Mouse (Mus musculus) CH12.LX (cell line): ENCODE data around the gene Opcml. TPM values are rescaled to one million over a fixed set of nuclear protein-coding genes. Genes with fewer than 3 reads are reported as not detected.

Experiments
- DNase-seq: peaks from one replicate; pipeline ENCODE4 v3.0.0-alpha.2; 2013; ENCODE audit errors: extremely low read depth
- H3K27ac ChIP-seq: 2 replicates; pipeline ENCODE4 v1.5.1; 2012; ENCODE audit warnings: low read depth, mild to moderate bottlenecking, control low read depth, moderate library complexity; ENCODE audit not compliant: insufficient read depth
- H3K27me3 ChIP-seq: replicated peaks from 2 replicates; pipeline ENCODE3; 2012; ENCODE audit warnings: inconsistent platforms
- H3K36me3 ChIP-seq, 2 experiments: replicated peaks in 1 of 2; 2 replicates each; pipeline versions ENCODE3 to v1.6.1; 2012; ENCODE audit warnings: inconsistent platforms in 1 of 2, low read length in 1 of 2, mild to moderate bottlenecking in 1 of 2, mixed read lengths in 1 of 2, moderate library complexity in 1 of 2; ENCODE audit not compliant: control insufficient read depth in 1 of 2, insufficient read depth in 1 of 2
- H3K4me1 ChIP-seq, 2 experiments: 2 replicates each; pipeline ENCODE4 v1.6.1; 2012; ENCODE audit warnings: inconsistent platforms in 1 of 2, moderate library complexity in 1 of 2; ENCODE audit not compliant: insufficient read depth in 2 of 2, control insufficient read depth in 1 of 2
- H3K4me2 ChIP-seq: 2 replicates; pipeline ENCODE4 v1.6.1; 2012; ENCODE audit warnings: low read depth, mild to moderate bottlenecking, control low read depth; ENCODE audit not compliant: poor library complexity, insufficient read depth, severe bottlenecking
- H3K4me3 ChIP-seq, 3 experiments: fragments of 150-350 bp in 1 of 3; sonication (generic) in 1 of 3; replicated peaks in 1 of 3; 2 replicates each; pipeline versions ENCODE3 to v1.5.1; 2011 to 2012; ENCODE audit warnings: low read depth in 2 of 3, low read length in 2 of 3, mild to moderate bottlenecking in 2 of 3, moderate library complexity in 2 of 3, control low read depth in 1 of 3, improper control_type of control experiment in 1 of 3, inconsistent platforms in 1 of 3, mixed read lengths in 1 of 3; ENCODE audit not compliant: poor library complexity in 1 of 3
- H3K79me2 ChIP-seq: replicated peaks from 2 replicates; pipeline ENCODE4 v1.6.1; 2012; ENCODE audit warnings: mild to moderate bottlenecking, moderate library complexity; ENCODE audit not compliant: control insufficient read depth, poor library complexity, insufficient read depth, severe bottlenecking; ENCODE audit errors: extremely low read depth
- H3K9ac ChIP-seq: 2 replicates; pipeline ENCODE4 v1.6.1; 2012; ENCODE audit warnings: low read depth, mild to moderate bottlenecking, control low read depth, moderate library complexity; ENCODE audit not compliant: insufficient read depth
- H3K9me3 ChIP-seq: replicated peaks from 2 replicates; pipeline ENCODE3; 2012; ENCODE audit warnings: low read length, inconsistent platforms, mixed read lengths
- BHLHE40 ChIP-seq: IDR thresholded peaks from 2 replicates; pipeline ENCODE4 v1.6.1; 2011; ENCODE audit warnings: mild to moderate bottlenecking, low read depth, low read length, improper control_type of control experiment
- CTCF ChIP-seq, 2 experiments: IDR thresholded peaks in 1 of 2; conservative IDR thresholded peaks in 1 of 2; 2 replicates each; pipeline ENCODE4 v1.5.1; 2011 to 2012; ENCODE audit warnings: low read depth in 2 of 2, low read length in 2 of 2, improper control_type of control experiment in 1 of 2, inconsistent platforms in 1 of 2, mild to moderate bottlenecking in 1 of 2, moderate library complexity in 1 of 2
- E2F4 ChIP-seq: IDR thresholded peaks from 2 replicates; pipeline ENCODE4 v1.6.1; 2011; ENCODE audit warnings: low read depth, low read length, improper control_type of control experiment; ENCODE audit not compliant: insufficient replicate concordance
- ELF1 ChIP-seq: IDR thresholded peaks from 2 replicates; pipeline ENCODE4 v1.6.1; 2014; ENCODE audit warnings: low read depth, mild to moderate bottlenecking, inconsistent platforms, low read length, improper control_type of control experiment
- GABPA ChIP-seq: IDR thresholded peaks from 2 replicates; pipeline ENCODE4 v1.6.1; 2012; ENCODE audit warnings: low read depth, low read length, improper control_type of control experiment, inconsistent platforms; ENCODE audit not compliant: insufficient replicate concordance
- HCFC1 ChIP-seq: IDR thresholded peaks from 2 replicates; pipeline ENCODE4 v1.6.1; 2012; ENCODE audit warnings: low read depth, mild to moderate bottlenecking, inconsistent platforms, low read length, improper control_type of control experiment
- IRF4 ChIP-seq: IDR thresholded peaks from 2 replicates; pipeline ENCODE4 v1.6.1; 2014; ENCODE audit warnings: low read depth, mild to moderate bottlenecking, inconsistent platforms, low read length, improper control_type of control experiment
- JUN ChIP-seq: IDR thresholded peaks from 2 replicates; pipeline ENCODE4 v1.6.1; 2011; ENCODE audit warnings: low read depth, mild to moderate bottlenecking, low read length, improper control_type of control experiment, moderate library complexity; ENCODE audit not compliant: insufficient read depth
- KAT2A ChIP-seq: IDR thresholded peaks from 2 replicates; pipeline ENCODE4 v1.6.1; 2012; ENCODE audit warnings: low read length, improper control_type of control experiment, inconsistent platforms; ENCODE audit not compliant: insufficient replicate concordance
- MAFK ChIP-seq: IDR thresholded peaks from 2 replicates; pipeline ENCODE4 v1.6.1; 2011; ENCODE audit warnings: low read length, improper control_type of control experiment; ENCODE audit not compliant: insufficient replicate concordance
- MAX ChIP-seq: IDR thresholded peaks from 2 replicates; pipeline ENCODE4 v1.6.1; 2011; ENCODE audit warnings: low read length, improper control_type of control experiment
- MAZ ChIP-seq: IDR thresholded peaks from 2 replicates; pipeline ENCODE4 v1.6.1; 2012; ENCODE audit warnings: low read depth, mild to moderate bottlenecking, inconsistent platforms, low read length, improper control_type of control experiment, moderate library complexity
- MXI1 ChIP-seq: IDR thresholded peaks from 2 replicates; pipeline ENCODE4 v1.6.1; 2011; ENCODE audit warnings: mild to moderate bottlenecking, low read depth, low read length, improper control_type of control experiment
- MYC ChIP-seq: IDR thresholded peaks from 2 replicates; pipeline ENCODE4 v1.6.1; 2011; ENCODE audit warnings: low read depth, mild to moderate bottlenecking, improper control_type of control experiment, low read length
- NELFE ChIP-seq: IDR thresholded peaks from 2 replicates; pipeline ENCODE4 v1.6.1; 2011; ENCODE audit warnings: low read depth, low read length, improper control_type of control experiment
- PAX5 ChIP-seq: IDR thresholded peaks from 2 replicates; pipeline ENCODE4 v1.6.1; 2012; ENCODE audit warnings: low read length, inconsistent platforms, mixed read lengths
- POLR2A ChIP-seq: IDR thresholded peaks from 2 replicates; pipeline ENCODE4 v1.6.1; 2011; ENCODE audit warnings: low read depth, mild to moderate bottlenecking, improper control_type of control experiment, low read length
- RCOR1 ChIP-seq: conservative IDR thresholded peaks from 2 replicates; pipeline ENCODE4 v1.6.1; 2012; ENCODE audit warnings: low read depth, mild to moderate bottlenecking, inconsistent platforms, low read length, improper control_type of control experiment
- SIN3A ChIP-seq: IDR thresholded peaks from 2 replicates; pipeline ENCODE4 v1.6.1; 2012; ENCODE audit warnings: low read length, improper control_type of control experiment, inconsistent platforms
- SMC3 ChIP-seq: IDR thresholded peaks from 2 replicates; pipeline ENCODE4 v1.6.1; 2011; ENCODE audit warnings: low read depth, low read length, improper control_type of control experiment
- TCF12 ChIP-seq: IDR thresholded peaks from 2 replicates; pipeline ENCODE4 v1.6.1; 2014; ENCODE audit warnings: low read depth, mild to moderate bottlenecking, inconsistent platforms, low read length, improper control_type of control experiment
- UBTF ChIP-seq: IDR thresholded peaks from 2 replicates; pipeline ENCODE4 v1.6.1; 2012; ENCODE audit warnings: low read depth, mild to moderate bottlenecking, inconsistent platforms, low read length, improper control_type of control experiment, moderate library complexity
- ZMIZ1 ChIP-seq: IDR thresholded peaks from 2 replicates; pipeline ENCODE4 v1.6.1; 2012; ENCODE audit warnings: low read depth, mild to moderate bottlenecking, inconsistent platforms, low read length, improper control_type of control experiment
- ZNF384 ChIP-seq: IDR thresholded peaks from 2 replicates; pipeline ENCODE4 v1.6.1; 2012; ENCODE audit warnings: low read depth, low read length, improper control_type of control experiment, inconsistent platforms
- dilution Hi-C: fragments of 300-500 bp; cut with MboI; formaldehyde crosslinking; loops from 2 replicates; pipeline ENCODE4 v1.14.3; 2020; ENCODE audit warnings: low sequenced_read_pairs; ENCODE audit not compliant: extremely low pct_unique_long_range_greater_than_20kb, extremely low pct_ligation_motif_present
- in situ Hi-C: fragments of 300-500 bp; cut with MboI; formaldehyde crosslinking; loops from 3 replicates; pipeline ENCODE4 v1.14.3; 2019; ENCODE audit warnings: low sequenced_read_pairs, low pct_ligation_motif_present, low pct_unique_long_range_greater_than_20kb, mixed read lengths
- polyA plus RNA-seq: library from polyadenylated mRNA; unstranded; fragments of >175 nt; gene quantifications from 2 replicates; pipeline ENCODE4 v1.2.1, GENCODE M21; 2012; ENCODE audit warnings: low read depth; ENCODE audit not compliant: insufficient read length
- total RNA-seq, 2 experiments: library from RNA; depleted of rRNA; stranded (reverse); fragments of 300-350 nt in 1 of 2; fragments of >200 nt in 1 of 2; gene quantifications; 2 replicates each; pipeline ENCODE4 v1.2.3; 2012 to 2014

The Opcml gene
- total and polyA plus RNA-seq, 3 experiments: 0.34 to 0.60 TPM; not detected in 1

- no peak overlapping the region for H3K4me3 ChIP-seq
- peaks cover 19% of the 10 kb centered on the region for H3K9me3 ChIP-seq
- no peak for DNase-seq
- dilution Hi-C loops: no loop called here
- H3K27me3 ChIP-seq: no peaks in the 10 kb centered on the region
- no peaks in the 10 kb centered on the region for H3K4me1 ChIP-seq
- no peaks in the 10 kb centered on the region for H3K36me3 ChIP-seq
- TF ChIP-seq MYC (no peak), NELFE (no peak), ELF1 (no peak)
- TF ChIP-seq, all 38 proteins: peak for 0
- H3K27ac ChIP-seq: no peak overlapping the region
- no peak overlapping the region for H3K9ac ChIP-seq
- H3K4me2 ChIP-seq: no peak overlapping the region
- in situ Hi-C loops: no loop called here
- H3K79me2 ChIP-seq: no peaks in the 10 kb centered on the region
Observed at GRCm38 (mm10) chr9:28822466-28822865, 1031.9 kb downstream of the Opcml start.

GRCm38 (mm10) chr9:28825821-28826220 is 1035.2 kb downstream of the Opcml start:
- DNase-seq: no peak
- Histone ChIP-seq H3K36me3 (no peaks in the 10 kb centered on the region), H3K79me2 (no peaks in the 10 kb centered on the region), H3K27ac (no peak overlapping the region), H3K9me3 (peaks cover 18% of the 10 kb centered on the region), H3K4me1 (no peaks in the 10 kb centered on the region), H3K9ac (no peak overlapping the region), H3K27me3 (no peaks in the 10 kb centered on the region), H3K4me2 (no peak overlapping the region), H3K4me3 (no peak overlapping the region)
- in situ Hi-C loops (no loop called here), dilution Hi-C loops (no loop called here)
- TF ChIP-seq POLR2A: no peak
- TF ChIP-seq SMC3: no peak
- TF ChIP-seq HCFC1: no peak
- TF ChIP-seq BHLHE40: no peak

- H3K4me2 ChIP-seq: no peak overlapping the region
- no peak overlapping the region for H3K27ac ChIP-seq
- DNase-seq: no peak
- H3K36me3 ChIP-seq: no peaks in the 10 kb centered on the region
- H3K9me3 ChIP-seq: peaks cover 10% of the 10 kb centered on the region
- H3K4me3 ChIP-seq: no peak overlapping the region
- no peak for TF ChIP-seq ZNF384
- TF ChIP-seq RCOR1: no peak
- TF ChIP-seq ELF1: no peak
- TF ChIP-seq IRF4: no peak
- TF ChIP-seq CTCF (conservative IDR thresholded peaks at IDR 0.05 in 1 of 2, IDR thresholded peaks at IDR 0.05 in 1 of 2; ENCODE audit: low read depth in 2 of 2, low read length in 2 of 2): no peak
- TF ChIP-seq MAFK: no peak
- TF ChIP-seq GABPA: no peak
- TF ChIP-seq JUN: no peak
- no peak for TF ChIP-seq E2F4
- TF ChIP-seq MXI1: no peak
- no peak for TF ChIP-seq TCF12
- no peak for TF ChIP-seq UBTF
- no peak for TF ChIP-seq SIN3A
- no peak for TF ChIP-seq BHLHE40
- no peak for TF ChIP-seq MAX
- TF ChIP-seq PAX5: no peak
- TF ChIP-seq NELFE: no peak
- no peak for TF ChIP-seq ZMIZ1
- TF ChIP-seq MAZ: no peak
- no peak for TF ChIP-seq KAT2A
- in situ Hi-C loops (no loop called here), dilution Hi-C loops (no loop called here)
- no peaks in the 10 kb centered on the region for H3K79me2 ChIP-seq
- H3K9ac ChIP-seq: no peak overlapping the region
- H3K4me1 ChIP-seq: no peaks in the 10 kb centered on the region
- H3K27me3 ChIP-seq: no peaks in the 10 kb centered on the region
Observed at GRCm38 (mm10) chr9:28845961-28846570, 1055.5 kb downstream of the Opcml start.
